Mouse (Mus musculus): Measurements from ENCODE around the gene Kank1.

GRCm38 (mm10) chr19:25479152-25479669 is 242.4 kb downstream of the Kank1 start:
- TF ChIP-seq POLR2A (IDR thresholded peaks at IDR 0.05; ENCODE audit: borderline replicate concordance, extremely low read depth, insufficient read depth, insufficient read length, poor library complexity, severe bottlenecking) = no peak
- TF ChIP-seq CTCF (IDR thresholded peaks at IDR 0.05; ENCODE audit: borderline replicate concordance, extremely low read depth, insufficient read depth, insufficient read length) = no peak

Data from brain, embryonic 14.5 days (tissue).